Comparison of ENCODE assay signal across 9 mouse cellular contexts in the genomic region with DNA sequence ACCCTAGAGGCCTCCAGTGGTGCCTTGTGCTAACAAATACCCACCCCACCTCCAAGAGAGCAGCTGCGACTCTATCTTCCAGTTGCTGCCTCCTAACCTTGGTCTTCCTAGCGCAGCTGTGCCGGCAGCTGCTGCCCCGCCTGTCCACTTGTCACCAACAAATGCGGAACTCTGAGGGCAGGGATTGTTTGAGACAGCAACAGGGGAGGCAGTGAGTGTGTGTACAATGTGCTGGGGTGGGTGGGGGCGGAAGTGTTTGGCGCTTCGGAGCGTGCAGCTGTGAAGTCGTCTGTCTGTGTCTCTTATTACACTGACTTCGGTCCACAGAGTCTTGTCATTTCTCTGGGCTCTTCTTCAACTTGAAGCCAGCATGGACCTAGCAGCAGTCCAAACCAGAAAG. TPM values are rescaled to one million over a fixed set of nuclear protein-coding genes. Genes with fewer than 3 reads are reported as not detected.
DNase-seq lines count a peak whose midpoint lies in the region; ATAC-seq and TF ChIP-seq lines count a peak whose summit lies in the region.
"Had no signal": no experiment of that assay in that cellular context is flagged by ENCODE, and none has a peak within 500 bp of the region (broad histone marks: within the 10 kb centered on the region; RNA-seq: fewer than 3 reads in every experiment).

No protein-coding gene starts in this region.

- WGBS in hindbrain, embryonic 11.5 days: 28% methylated on average over 11 of the region's 11 CpGs
- WGBS in lung, embryonic 16.5 days: 16% methylated on average over 11 of the region's 11 CpGs
- 36% methylated on average over 11 of the region's 11 CpGs for whole genome bisulfite sequencing in spleen, adult 2 months

- TF ChIP-seq POLR2A in spleen, adult 2 months (IDR thresholded peaks at IDR 0.05; ENCODE audit: low read depth, low read length): peak; percentile 33; the same call in 1 of the 2 replicates

- peak; percentile 29 to 38 for DNase-seq in heart, postnatal 10 days
- no peak for DNase-seq in heart, adult 8-10 months (ENCODE audit: low spot score)
- peak; percentile 17 for DNase-seq in c-Kit-positive CD71-negative TER-119-negative erythroid progenitor cells, embryonic 14.5 days (ENCODE audit: low read depth)
- peak; percentile 46 for DNase-seq in hindbrain, embryonic 11.5 days (ENCODE audit: low spot score)
- peak; percentile 32 to 68 for DNase-seq in spleen, adult 2 months (ENCODE audit: low read depth in 1 of 2, low spot score in 2 of 2)
- no peak for DNase-seq in cerebellum, adult 11 months
- no peak for DNase-seq in yolk sac, embryonic 10.5 days (ENCODE audit: low spot score)

- no peaks in the 10 kb centered on the region; the same call in 1 of the 2 replicates for H3K4me1 ChIP-seq in hindbrain, embryonic 11.5 days (replicated peaks; ENCODE audit: control insufficient read depth, insufficient read depth, low read length)
- H3K4me1 ChIP-seq in lung, embryonic 16.5 days (replicated peaks; ENCODE audit: control insufficient read depth, insufficient read depth, low read length): peaks cover 4% of the 10 kb centered on the region
- peaks cover 22% of the 10 kb centered on the region; the same call in 1 of the 2 replicates for H3K4me1 ChIP-seq in spleen, adult 2 months (ENCODE audit: control insufficient read depth, insufficient read depth, insufficient read length)

- no peaks in the 10 kb centered on the region for H3K36me3 ChIP-seq in hindbrain, embryonic 11.5 days (ENCODE audit: control insufficient read depth, insufficient read depth, low read length)
- H3K36me3 ChIP-seq in lung, embryonic 16.5 days (ENCODE audit: control insufficient read depth, insufficient read depth, low read length): no peaks in the 10 kb centered on the region
- H3K36me3 ChIP-seq in spleen, adult 2 months (ENCODE audit: control insufficient read depth, insufficient read depth, low read length): no peaks in the 10 kb centered on the region

- no peak for ATAC-seq in hindbrain, embryonic 11.5 days (ENCODE audit: low FRiP score)
- ATAC-seq in lung, embryonic 16.5 days (ENCODE audit: low read depth): peak; percentile 41; the same call in 1 of the 2 replicates

- no peak overlapping the region for H3K9ac ChIP-seq in hindbrain, embryonic 11.5 days (ENCODE audit: low read depth, low read length)
- no peak overlapping the region for H3K9ac ChIP-seq in lung, embryonic 16.5 days (ENCODE audit: low read length)

- H3K27ac ChIP-seq in hindbrain, embryonic 11.5 days (ENCODE audit: low read depth, low read length): no peak overlapping the region
- no peak overlapping the region for H3K27ac ChIP-seq in lung, embryonic 16.5 days (ENCODE audit: low read length)
- peak overlapping the region; percentile 88 for H3K27ac ChIP-seq in spleen, adult 2 months (ENCODE audit: insufficient read depth, low read length)

- no peaks in the 10 kb centered on the region for H3K9me3 ChIP-seq in hindbrain, embryonic 11.5 days (ENCODE audit: control insufficient read depth, low read length)
- H3K9me3 ChIP-seq in lung, embryonic 16.5 days (ENCODE audit: control insufficient read depth, low read length): no peaks in the 10 kb centered on the region
- H3K9me3 ChIP-seq: G1E had no signal

- TF ChIP-seq CTCF in spleen, adult 2 months (IDR thresholded peaks at IDR 0.05; ENCODE audit: extremely low read depth, insufficient read depth, insufficient read length, insufficient replicate concordance): no peak

- H3K4me2 ChIP-seq in hindbrain, embryonic 11.5 days (replicated peaks; ENCODE audit: low read depth, low read length): no peak overlapping the region
- peak overlapping the region; percentile 43 for H3K4me2 ChIP-seq in lung, embryonic 16.5 days (ENCODE audit: low read depth, low read length)

- no peaks in the 10 kb centered on the region for H3K27me3 ChIP-seq in hindbrain, embryonic 11.5 days (ENCODE audit: control insufficient read depth, insufficient read depth, low read length)
- H3K27me3 ChIP-seq in lung, embryonic 16.5 days (ENCODE audit: control insufficient read depth, insufficient read depth, low read depth, low read length): no peaks in the 10 kb centered on the region
- no peaks in the 10 kb centered on the region for H3K27me3 ChIP-seq in spleen, adult 2 months (ENCODE audit: control insufficient read depth, insufficient read depth, low read length)

- H3K4me3 ChIP-seq in hindbrain, embryonic 11.5 days (ENCODE audit: low read depth, low read length): no peak overlapping the region
- H3K4me3 ChIP-seq in lung, embryonic 16.5 days (ENCODE audit: low read length): peak overlapping the region; percentile 10; the same call in 1 of the 2 replicates
- H3K4me3 ChIP-seq in spleen, adult 2 months (ENCODE audit: extremely low read depth, insufficient read depth, insufficient read length): peak overlapping the region; percentile 52

- intact Hi-C loops in heart, postnatal 10 days (cut with DNase I): no loop called here

RNA-seq across cellular contexts. Expression of gene Fam8a1, which starts 49.7 kb away (rescaled TPM):
- total RNA-seq in heart, postnatal 10 days (2021): 10 to 100 TPM; 44.7 to 44.8 TPM
- total RNA-seq in heart, adult 8-10 months (2022): 10 to 100 TPM; 29.3 to 37.5 (median 33.3) TPM
- polyA plus RNA-seq in hindbrain, embryonic 11.5 days (2014; fragmentation: Nextera tagmentation; extraction: Ambion mirVana): 8.4 and 11.8 TPM in 2 replicates
- polyA plus RNA-seq in lung, embryonic 16.5 days (2015; fragmentation: Nextera tagmentation; extraction: Ambion mirVana): 6.7 and 7.5 TPM in 2 replicates
- polyA plus RNA-seq in spleen, adult 2 months (2012; rRNA removed): 5.5 and 9.8 TPM in 2 replicates

Comparison
In these comparisons a context has a peak if more than half of its experiments do, and no peak if none do; other contexts are left out.
1. DNase-seq: peak in heart, postnatal 10 days (2 of 2), c-Kit-positive CD71-negative TER-119-negative erythroid progenitor cells, embryonic 14.5 days (single experiment), hindbrain, embryonic 11.5 days (single experiment) and spleen, adult 2 months (2 of 2); none in heart, adult 8-10 months (single experiment), cerebellum, adult 11 months (single experiment) and yolk sac, embryonic 10.5 days (single experiment).